Mouse (Mus musculus) spleen, postnatal 36 days (tissue): ENCODE measurements at regions not wholly inside any gene's neighbourhood (a gene's known extent, or its start where the extent isn't known, plus 50 kb on each side); places are given as distances from the start of the nearest gene placed in this dataset.

Experiments
- DNase-seq, 2 experiments: peaks; one replicate each; pipeline ENCODE4 v3.0.0; 2022; ENCODE audit warnings: low spot score in 2 of 2, mixed read lengths in 1 of 2

GRCm38 (mm10) chr1:73728377-73728776, 395.9 kb downstream of the Tns1 start:
- no peak for DNase-seq

- DNase-seq = no peak
Measured at GRCm38 (mm10) chr1:73727781-73728180, 396.5 kb downstream of the Tns1 start.

GRCm38 (mm10) chr1:73726658-73727057, 397.6 kb downstream of the Tns1 start:
- no peak for DNase-seq

GRCm38 (mm10) chr1:73725486-73725885, 398.8 kb downstream of the Tns1 start:
- DNase-seq = no peak

- DNase-seq = no peak
Measured at GRCm38 (mm10) chr1:73724551-73724950, 399.7 kb downstream of the Tns1 start.

GRCm38 (mm10) chr1:73721486-73722225, 402.6 kb downstream of the Tns1 start:
- DNase-seq = no peak

- no peak for DNase-seq
Measured at GRCm38 (mm10) chr1:73718421-73718820, 405.8 kb downstream of the Tns1 start.

- DNase-seq = no peak
Measured at GRCm38 (mm10) chr1:73717401-73717800, 406.8 kb downstream of the Tns1 start.

GRCm38 (mm10) chr1:73716901-73717300, 407.3 kb downstream of the Tns1 start:
- no peak for DNase-seq

- no peak for DNase-seq
Measured at GRCm38 (mm10) chr1:73715571-73715970, 408.7 kb downstream of the Tns1 start.

- no peak for DNase-seq
Measured at GRCm38 (mm10) chr1:73702428-73702842, 421.8 kb downstream of the Tns1 start.

GRCm38 (mm10) chr1:73693537-73693936, 430.7 kb downstream of the Tns1 start:
- no peak for DNase-seq

GRCm38 (mm10) chr1:73685734-73686133, 438.5 kb downstream of the Tns1 start:
- DNase-seq = no peak

GRCm38 (mm10) chr1:73685066-73685465, 439.2 kb downstream of the Tns1 start:
- DNase-seq = no peak

GRCm38 (mm10) chr1:73684166-73684565, 440.1 kb downstream of the Tns1 start:
- DNase-seq = no peak

GRCm38 (mm10) chr1:73683132-73683888, 440.9 kb downstream of the Tns1 start:
- no peak for DNase-seq

- no peak for DNase-seq
Measured at GRCm38 (mm10) chr1:73681697-73682096, 442.6 kb downstream of the Tns1 start.

GRCm38 (mm10) chr1:73680829-73681228, 443.4 kb downstream of the Tns1 start:
- no peak for DNase-seq

- DNase-seq = no peak
Measured at GRCm38 (mm10) chr1:73673851-73674235, 450.4 kb downstream of the Tns1 start.

GRCm38 (mm10) chr1:73673191-73673850, 450.9 kb downstream of the Tns1 start:
- DNase-seq = no peak

GRCm38 (mm10) chr1:73672239-73672638, 452.0 kb downstream of the Tns1 start:
- no peak for DNase-seq

- no peak for DNase-seq
Measured at GRCm38 (mm10) chr1:73668691-73669090, 455.6 kb downstream of the Tns1 start.

GRCm38 (mm10) chr1:73663546-73663945, 460.7 kb downstream of the Tns1 start:
- no peak for DNase-seq
